Mouse (Mus musculus): ENCODE data around the gene Olfr868.

DNA sequence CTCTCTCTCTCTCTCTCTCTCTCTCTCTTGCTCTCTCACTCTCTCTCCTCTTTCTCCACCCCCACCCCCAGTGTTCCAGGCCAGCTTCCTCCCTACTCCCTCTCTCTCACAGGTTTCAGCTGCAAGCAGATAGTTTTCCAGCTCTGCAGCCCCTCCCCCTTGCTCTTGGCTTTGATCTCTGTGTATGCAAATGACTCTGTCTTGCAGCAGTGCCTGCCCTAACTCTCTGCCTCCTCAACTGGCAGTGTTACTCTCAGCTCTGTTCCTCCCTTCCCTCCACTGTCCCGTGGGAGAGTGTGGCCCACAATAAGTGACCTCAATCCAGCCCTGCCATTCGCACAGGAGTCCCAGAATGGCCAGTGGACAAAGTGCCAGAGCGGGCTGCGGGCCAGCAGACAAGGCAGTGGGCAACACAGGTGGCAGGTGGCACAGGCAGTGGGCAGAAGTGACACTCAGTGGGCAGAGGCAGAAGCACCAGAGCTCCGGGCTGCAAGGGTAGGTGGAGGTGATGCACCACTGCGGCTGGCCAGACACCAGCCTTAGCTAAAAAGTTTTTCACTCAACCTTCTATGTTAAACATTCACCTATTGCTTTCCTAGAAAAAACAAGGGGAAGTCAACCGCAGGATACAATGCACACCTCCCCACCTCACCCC, 24.8 kb upstream of the Olfr868 start:
- no peak for TF ChIP-seq EP300 (IDR thresholded peaks at IDR 0.05; ENCODE audit: low read depth)
- no peak for TF ChIP-seq CTCF (IDR thresholded peaks at IDR 0.05; ENCODE audit: low read depth)

Measured in liver, postnatal 0 days (tissue).